Mouse (Mus musculus) C2C12 (cell line): ENCODE measurements around the gene Fam181a.

Experiments used
- CEBPB ChIP-seq: IDR thresholded peaks from one replicate; pipeline ENCODE4 v1.6.1; 2011; ENCODE audit warnings: low read depth, mild to moderate bottlenecking, control low read depth, moderate library complexity
- CTCF ChIP-seq: IDR thresholded peaks from one replicate; pipeline ENCODE4 v1.5.1; 2011; ENCODE audit not compliant: control insufficient read depth, insufficient read depth, insufficient read length
- FOSL1 ChIP-seq: IDR thresholded peaks from one replicate; pipeline ENCODE4 v1.8.0; 2011; ENCODE audit warnings: mild to moderate bottlenecking, low read length; ENCODE audit not compliant: poor library complexity, insufficient read depth, severe bottlenecking
- MAX ChIP-seq: IDR thresholded peaks from one replicate; pipeline ENCODE4 v1.6.1; 2011; ENCODE audit warnings: mild to moderate bottlenecking, control low read depth
- MYOG ChIP-seq: IDR thresholded peaks from one replicate; pipeline ENCODE4 v1.6.1; 2011; ENCODE audit not compliant: control insufficient read depth, insufficient read length; ENCODE audit errors: extremely low read depth
- USF1 ChIP-seq: IDR thresholded peaks from one replicate; pipeline ENCODE4 v1.6.1; 2011; ENCODE audit warnings: low read depth, mild to moderate bottlenecking, control low read depth, moderate library complexity

GRCm38 (mm10) chr12:103352735-103353134, 42.0 kb downstream of the Fam181a start:
- TF ChIP-seq CTCF (no peak), MAX (no peak), MYOG (no peak), CEBPB (no peak), FOSL1 (no peak), USF1 (no peak)
